Mouse (Mus musculus): ENCODE measurements around the gene Cnn1. TPM values are rescaled to one million over a fixed set of nuclear protein-coding genes. Genes with fewer than 3 reads are reported as not detected.

Gene Cnn1
- polyA plus RNA-seq, 1 experiment from 2014 or later = 0.68 TPM

- no peak overlapping the region for H3K4me2 ChIP-seq (ENCODE audit: low read depth, low read length)
- TF ChIP-seq CTCF (IDR thresholded peaks at IDR 0.05; ENCODE audit: low read depth) = no peak
- no peak for TF ChIP-seq EP300 (IDR thresholded peaks at IDR 0.05; ENCODE audit: low read depth)
- H3K36me3 ChIP-seq (replicated peaks; ENCODE audit: insufficient read depth, low read length) = peaks cover 54% of the 10 kb centered on the region
- ATAC-seq (no peak), DNase-seq (no peak)
- WGBS (ENCODE audit: insufficient replicate concordance) = 81% methylated on average over 2 of the region's 2 CpGs
- H3K9me3 ChIP-seq (ENCODE audit: low read length) = no peaks in the 10 kb centered on the region
- no peak overlapping the region for H3K9ac ChIP-seq (replicated peaks)
- no peak overlapping the region for H3K27ac ChIP-seq (ENCODE audit: low read depth)
- H3K27me3 ChIP-seq (ENCODE audit: insufficient read depth, low read length) = no peaks in the 10 kb centered on the region
- H3K4me3 ChIP-seq (ENCODE audit: low read depth, low read length) = no peak overlapping the region
- H3K4me1 ChIP-seq (ENCODE audit: insufficient read depth) = no peaks in the 10 kb centered on the region
Measured at GRCm38 (mm10) chr9:22061339-22061738, 37.7 kb upstream of the Cnn1 start.

DNA sequence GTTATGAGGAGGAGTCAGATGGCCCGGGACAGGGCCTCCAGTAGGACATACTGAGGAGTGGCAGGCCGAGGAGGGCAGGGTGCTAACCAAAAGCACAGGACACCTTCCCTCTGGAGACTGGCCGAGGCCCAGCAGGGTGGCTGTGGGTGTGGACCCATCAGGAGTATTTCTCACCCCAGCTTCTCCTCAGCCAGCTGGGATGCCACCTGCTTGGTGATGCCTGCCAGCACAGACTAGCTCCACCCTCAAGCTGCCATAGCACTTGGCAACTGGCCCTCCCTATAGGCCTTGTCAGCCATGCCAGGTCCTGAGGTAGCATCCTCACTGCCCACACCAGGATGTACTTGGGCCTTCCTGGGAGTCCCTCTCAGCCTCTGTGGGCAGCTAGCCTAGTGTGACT lies 34.7 kb upstream of the Cnn1 start:
- Histone ChIP-seq H3K4me1 (ENCODE audit: insufficient read depth) (no peaks in the 10 kb centered on the region), H3K4me3 (ENCODE audit: low read depth, low read length) (no peak overlapping the region), H3K36me3 (replicated peaks; ENCODE audit: insufficient read depth, low read length) (peaks cover 42% of the 10 kb centered on the region), H3K27ac (ENCODE audit: low read depth) (no peak overlapping the region), H3K9ac (replicated peaks) (no peak overlapping the region), H3K9me3 (ENCODE audit: low read length) (no peaks in the 10 kb centered on the region), H3K4me2 (ENCODE audit: low read depth, low read length) (no peak overlapping the region), H3K27me3 (ENCODE audit: insufficient read depth, low read length) (no peaks in the 10 kb centered on the region)
- DNase-seq = no peak
- no peak for TF ChIP-seq EP300 (IDR thresholded peaks at IDR 0.05; ENCODE audit: low read depth)
- TF ChIP-seq CTCF (IDR thresholded peaks at IDR 0.05; ENCODE audit: low read depth) = no peak
- no peak for ATAC-seq
- 82% methylated on average over 3 of the region's 3 CpGs for whole genome bisulfite sequencing (ENCODE audit: insufficient replicate concordance)

DNA sequence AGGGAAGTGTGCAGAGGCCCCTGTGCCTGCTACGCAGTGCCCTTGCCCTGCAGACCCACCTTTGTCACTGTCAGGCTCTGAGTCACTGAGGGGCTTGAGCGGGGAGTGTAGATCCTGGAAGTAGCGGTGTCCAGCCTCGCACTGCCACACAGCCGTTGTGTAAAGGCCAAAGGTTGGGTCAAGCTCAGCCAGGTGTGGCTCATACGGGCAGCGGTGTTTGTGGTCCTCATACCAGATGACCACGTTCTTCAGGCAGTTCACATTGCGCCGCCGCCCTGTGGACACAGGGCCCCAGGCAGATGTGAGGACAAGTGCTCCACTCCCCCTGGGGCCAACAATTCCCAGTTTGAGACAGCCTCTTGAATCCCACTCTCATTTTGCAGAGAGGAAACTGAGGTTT lies 33.4 kb upstream of the Cnn1 start:
- 74% methylated on average over 11 of the region's 11 CpGs for WGBS (ENCODE audit: insufficient replicate concordance)
- H3K4me2 ChIP-seq (ENCODE audit: low read depth, low read length) = no peak overlapping the region
- H3K27ac ChIP-seq (ENCODE audit: low read depth) = no peak overlapping the region
- no peaks in the 10 kb centered on the region for H3K27me3 ChIP-seq (ENCODE audit: insufficient read depth, low read length)
- no peak overlapping the region for H3K4me3 ChIP-seq (ENCODE audit: low read depth, low read length)
- DNase-seq = peak; percentile 45
- no peaks in the 10 kb centered on the region for H3K9me3 ChIP-seq (ENCODE audit: low read length)
- no peak overlapping the region for H3K9ac ChIP-seq (replicated peaks)
- peaks cover 38% of the 10 kb centered on the region for H3K36me3 ChIP-seq (replicated peaks; ENCODE audit: insufficient read depth, low read length)
- H3K4me1 ChIP-seq (ENCODE audit: insufficient read depth) = peaks cover 9% of the 10 kb centered on the region
- peak; percentile 51 for ATAC-seq
- TF ChIP-seq CTCF (IDR thresholded peaks at IDR 0.05; ENCODE audit: low read depth) = no peak
- TF ChIP-seq EP300 (IDR thresholded peaks at IDR 0.05; ENCODE audit: low read depth) = no peak

DNA sequence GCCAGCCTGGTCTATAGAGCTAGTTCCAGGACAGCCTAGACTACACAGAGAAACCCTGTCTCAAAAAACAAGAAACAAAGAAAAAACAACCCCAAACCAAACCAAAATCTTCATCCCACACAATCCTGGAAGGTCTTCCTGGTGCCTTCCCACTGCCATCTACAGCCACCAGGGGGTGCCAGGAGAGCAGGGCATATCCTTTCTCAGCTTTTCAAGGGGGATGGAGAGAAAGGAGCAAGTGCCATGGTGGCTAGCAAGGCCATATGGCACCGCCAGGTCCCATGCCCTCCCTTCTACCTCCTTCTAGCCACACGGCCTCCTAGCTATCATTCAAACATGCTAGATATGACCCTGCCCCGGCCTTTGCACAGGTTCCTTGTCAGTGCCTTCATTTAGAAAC lies 32.6 kb upstream of the Cnn1 start:
- Histone ChIP-seq H3K4me1 (ENCODE audit: insufficient read depth) (peaks cover 9% of the 10 kb centered on the region), H3K36me3 (replicated peaks; ENCODE audit: insufficient read depth, low read length) (peaks cover 35% of the 10 kb centered on the region), H3K4me2 (ENCODE audit: low read depth, low read length) (no peak overlapping the region), H3K4me3 (ENCODE audit: low read depth, low read length) (no peak overlapping the region), H3K27me3 (ENCODE audit: insufficient read depth, low read length) (no peaks in the 10 kb centered on the region), H3K27ac (ENCODE audit: low read depth) (no peak overlapping the region), H3K9ac (replicated peaks) (no peak overlapping the region), H3K9me3 (ENCODE audit: low read length) (no peaks in the 10 kb centered on the region)
- TF ChIP-seq CTCF (IDR thresholded peaks at IDR 0.05; ENCODE audit: low read depth) (peak; percentile 94), EP300 (IDR thresholded peaks at IDR 0.05; ENCODE audit: low read depth) (no peak)
- 60% methylated on average over 3 of the region's 3 CpGs for WGBS (ENCODE audit: insufficient replicate concordance)
- DNase-seq = peak; percentile 74
- no peak for ATAC-seq

- no peak for ATAC-seq
- H3K4me3 ChIP-seq (ENCODE audit: low read depth, low read length) = no peak overlapping the region
- H3K4me1 ChIP-seq (ENCODE audit: insufficient read depth) = peaks cover 13% of the 10 kb centered on the region
- H3K36me3 ChIP-seq (replicated peaks; ENCODE audit: insufficient read depth, low read length) = peaks cover 32% of the 10 kb centered on the region
- no peaks in the 10 kb centered on the region for H3K9me3 ChIP-seq (ENCODE audit: low read length)
- no peaks in the 10 kb centered on the region for H3K27me3 ChIP-seq (ENCODE audit: insufficient read depth, low read length)
- 83% methylated on average over 5 of the region's 5 CpGs for WGBS (ENCODE audit: insufficient replicate concordance)
- TF ChIP-seq CTCF (IDR thresholded peaks at IDR 0.05; ENCODE audit: low read depth) (no peak), EP300 (IDR thresholded peaks at IDR 0.05; ENCODE audit: low read depth) (no peak)
- H3K27ac ChIP-seq (ENCODE audit: low read depth) = no peak overlapping the region
- no peak overlapping the region for H3K4me2 ChIP-seq (ENCODE audit: low read depth, low read length)
- no peak for DNase-seq
- H3K9ac ChIP-seq (replicated peaks) = no peak overlapping the region
Measured at GRCm38 (mm10) chr9:22067195-22067594, 31.8 kb upstream of the Cnn1 start.

- Histone ChIP-seq H3K4me2 (ENCODE audit: low read depth, low read length) (peak overlapping the region; percentile 72), H3K27ac (ENCODE audit: low read depth) (peak overlapping the region; percentile 95), H3K4me1 (ENCODE audit: insufficient read depth) (peaks cover 13% of the 10 kb centered on the region), H3K4me3 (ENCODE audit: low read depth, low read length) (peak overlapping the region; percentile 95), H3K9ac (replicated peaks) (peak overlapping the region; percentile 8; the same call in 1 of the 2 replicates), H3K36me3 (replicated peaks; ENCODE audit: insufficient read depth, low read length) (peaks cover 22% of the 10 kb centered on the region), H3K27me3 (ENCODE audit: insufficient read depth, low read length) (no peaks in the 10 kb centered on the region), H3K9me3 (ENCODE audit: low read length) (no peaks in the 10 kb centered on the region)
- WGBS (ENCODE audit: insufficient replicate concordance) = 67% methylated on average over 4 of the region's 4 CpGs
- no peak for ATAC-seq
- TF ChIP-seq CTCF (IDR thresholded peaks at IDR 0.05; ENCODE audit: low read depth) = 0 out of 2 replicates have a peak, but pooled peaks have one; percentile 21
- TF ChIP-seq EP300 (IDR thresholded peaks at IDR 0.05; ENCODE audit: low read depth) = no peak
- no peak for DNase-seq
Measured at GRCm38 (mm10) chr9:22069881-22070553, 29.0 kb upstream of the Cnn1 start.
